Mouse (Mus musculus): ENCODE measurements at regions not wholly inside any gene's neighbourhood (a gene's known extent, or its start where the extent isn't known, plus 50 kb on each side); places are given as distances from the start of the nearest gene placed in this dataset.

- TF ChIP-seq POLR2A (IDR thresholded peaks at IDR 0.05; ENCODE audit: borderline replicate concordance, insufficient read depth, low read length) (no peak), CTCF (IDR thresholded peaks at IDR 0.05; ENCODE audit: borderline replicate concordance, insufficient read depth, low read depth, low read length) (no peak)
Measured at GRCm38 (mm10) chr7:64099606-64100005, 54.0 kb upstream of the Trpm1 start.

Measured in cerebellum, adult 2 months (tissue).